Mouse (Mus musculus): ENCODE results near the gene Sox15. TPM values are rescaled to one million over a fixed set of nuclear protein-coding genes. Genes with fewer than 3 reads are reported as not detected.

The Sox15 gene
- total RNA-seq, 1 experiment, result 6.6 TPM

DNA sequence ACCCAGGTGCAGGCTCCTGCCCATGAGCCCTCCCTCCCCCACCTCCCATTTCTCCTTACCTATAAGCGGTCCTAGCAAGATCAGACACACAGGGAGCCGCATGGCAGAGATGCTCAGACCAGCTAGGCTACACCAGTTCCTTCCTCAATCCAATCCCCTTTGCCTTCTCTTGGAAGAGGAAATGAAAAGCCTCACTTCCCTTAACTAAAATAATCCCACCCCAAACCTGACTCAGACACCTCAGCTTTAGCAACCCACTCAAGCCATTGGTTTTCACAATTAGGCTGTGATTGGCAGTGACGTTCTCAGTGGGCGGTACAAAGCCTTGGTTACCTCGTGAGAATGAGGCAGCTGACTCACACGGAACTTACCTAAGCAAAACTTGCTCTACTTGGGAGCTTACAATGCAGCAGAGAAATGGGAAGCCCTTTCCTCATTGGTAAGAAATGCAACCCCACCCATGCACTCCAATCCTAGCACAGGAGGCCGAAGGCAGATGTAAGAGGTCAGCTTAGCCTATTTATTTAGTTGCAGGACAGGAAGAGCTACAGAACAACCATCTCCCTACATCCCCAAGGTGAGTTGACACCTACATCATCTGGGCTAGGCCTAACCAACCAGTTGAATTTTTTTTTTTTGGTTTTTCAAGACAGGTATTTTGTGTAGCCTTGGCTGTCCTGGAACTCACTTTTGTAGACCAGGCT, 11.0 kb downstream of the Sox15 start, which contains the start of gene Cd68:
Gene Cd68, minus strand, starts transcription at position 193 of the 704 bp plus-strand sequence.
- peak; percentile 93 for DNase-seq (ENCODE audit: low read depth, low spot score)
- H3K4me3 ChIP-seq (ENCODE audit: insufficient read depth in 1 of 2, low read depth in 1 of 2, low read length in 2 of 2, poor library complexity in 1 of 2, severe bottlenecking in 1 of 2), result peak within 1 kb of the TSS in 1 of 2 experiments; percentile 37; a peak in 2 of 4 replicates
- H3K9me3 ChIP-seq (ENCODE audit: control insufficient read depth, insufficient read depth, low read depth, low read length), result no peaks in the 10 kb centered on the region
- H3K27ac ChIP-seq (ENCODE audit: insufficient read depth, low read depth, low read length, poor library complexity, severe bottlenecking), result peak within 1 kb of the TSS; percentile 86
- H3K9ac ChIP-seq (ENCODE audit: insufficient read depth, low read depth, low read length, poor library complexity, severe bottlenecking), result peak within 1 kb of the TSS; percentile 64
- 0 out of 2 replicates have a peak, but pooled peaks have one; percentile 38 for TF ChIP-seq HCFC1 (IDR thresholded peaks at IDR 0.05; ENCODE audit: borderline replicate concordance, insufficient read depth, low read length)
- TF ChIP-seq ZC3H11A (IDR thresholded peaks at IDR 0.05; ENCODE audit: borderline replicate concordance, low read depth, low read length), result no peak
- no peak; the same call in 1 of the 2 replicates for TF ChIP-seq ZNF384 (IDR thresholded peaks at IDR 0.05; ENCODE audit: low read depth, low read length)
- TF ChIP-seq MAFK (IDR thresholded peaks at IDR 0.05; ENCODE audit: insufficient read depth, low read depth, low read length), result peak; percentile 70; the same call in 1 of the 2 replicates
- peak; percentile 83 for TF ChIP-seq CHD2 (IDR thresholded peaks at IDR 0.05; ENCODE audit: low read depth, low read length)
- in situ Hi-C loops (cut with MboI; ENCODE audit: low sequenced_read_pairs in 2 of 2, unreplicated experiment in 2 of 2), result no loop called here
- H3K36me3 ChIP-seq (ENCODE audit: control insufficient read depth, insufficient read depth, low read length, poor library complexity, severe bottlenecking), result peaks cover 48% of the 10 kb centered on the region
- H3K4me1 ChIP-seq (ENCODE audit: control insufficient read depth in 2 of 2, insufficient read depth in 2 of 2, low read length in 2 of 2, poor library complexity in 1 of 2), result peaks cover 0 to 11% of the 10 kb centered on the region in 2 experiments; a peak in 1 of 4 replicates

DNA sequence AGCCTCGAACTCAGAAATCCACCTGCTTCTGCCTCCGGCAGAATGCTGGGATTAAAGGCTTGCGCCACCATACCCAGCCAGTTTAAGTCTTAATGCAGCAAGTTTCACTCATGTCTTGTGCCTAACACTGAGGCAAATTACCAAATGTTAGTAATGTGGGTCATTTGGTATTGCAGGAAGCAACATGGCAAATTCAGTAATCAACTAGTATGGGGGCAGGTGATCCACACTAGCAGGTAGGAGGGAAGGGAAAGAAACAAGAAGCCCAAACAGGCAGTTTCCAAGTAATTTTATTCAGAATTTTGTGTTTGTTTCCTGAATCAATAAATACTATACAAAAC, 11.5 kb downstream of the Sox15 start:
- Histone ChIP-seq H3K4me3 (ENCODE audit: insufficient read depth in 1 of 2, low read depth in 1 of 2, low read length in 2 of 2, poor library complexity in 1 of 2, severe bottlenecking in 1 of 2) (no peak overlapping the region), H3K36me3 (ENCODE audit: control insufficient read depth, insufficient read depth, low read length, poor library complexity, severe bottlenecking) (peaks cover 52% of the 10 kb centered on the region), H3K27ac (ENCODE audit: insufficient read depth, low read depth, low read length, poor library complexity, severe bottlenecking) (0 out of 2 replicates have a peak overlapping the region, but pooled peaks have one; percentile 26), H3K4me1 (ENCODE audit: control insufficient read depth in 2 of 2, insufficient read depth in 2 of 2, low read length in 2 of 2, poor library complexity in 1 of 2) (peaks cover 0 to 11% of the 10 kb centered on the region in 2 experiments; a peak in 1 of 4 replicates), H3K9ac (ENCODE audit: insufficient read depth, low read depth, low read length, poor library complexity, severe bottlenecking) (no peak overlapping the region), H3K9me3 (ENCODE audit: control insufficient read depth, insufficient read depth, low read depth, low read length) (no peaks in the 10 kb centered on the region)
- TF ChIP-seq CHD2 (IDR thresholded peaks at IDR 0.05; ENCODE audit: low read depth, low read length), result no peak
- no peak for TF ChIP-seq HCFC1 (IDR thresholded peaks at IDR 0.05; ENCODE audit: borderline replicate concordance, insufficient read depth, low read length)
- TF ChIP-seq ZC3H11A (IDR thresholded peaks at IDR 0.05; ENCODE audit: borderline replicate concordance, low read depth, low read length), result no peak
- TF ChIP-seq MAFK (IDR thresholded peaks at IDR 0.05; ENCODE audit: insufficient read depth, low read depth, low read length), result no peak
- no peak for TF ChIP-seq ZNF384 (IDR thresholded peaks at IDR 0.05; ENCODE audit: low read depth, low read length)
- DNase-seq (ENCODE audit: low read depth, low spot score), result no peak
- in situ Hi-C loops (cut with MboI; ENCODE audit: low sequenced_read_pairs in 2 of 2, unreplicated experiment in 2 of 2), result no loop called here

DNA sequence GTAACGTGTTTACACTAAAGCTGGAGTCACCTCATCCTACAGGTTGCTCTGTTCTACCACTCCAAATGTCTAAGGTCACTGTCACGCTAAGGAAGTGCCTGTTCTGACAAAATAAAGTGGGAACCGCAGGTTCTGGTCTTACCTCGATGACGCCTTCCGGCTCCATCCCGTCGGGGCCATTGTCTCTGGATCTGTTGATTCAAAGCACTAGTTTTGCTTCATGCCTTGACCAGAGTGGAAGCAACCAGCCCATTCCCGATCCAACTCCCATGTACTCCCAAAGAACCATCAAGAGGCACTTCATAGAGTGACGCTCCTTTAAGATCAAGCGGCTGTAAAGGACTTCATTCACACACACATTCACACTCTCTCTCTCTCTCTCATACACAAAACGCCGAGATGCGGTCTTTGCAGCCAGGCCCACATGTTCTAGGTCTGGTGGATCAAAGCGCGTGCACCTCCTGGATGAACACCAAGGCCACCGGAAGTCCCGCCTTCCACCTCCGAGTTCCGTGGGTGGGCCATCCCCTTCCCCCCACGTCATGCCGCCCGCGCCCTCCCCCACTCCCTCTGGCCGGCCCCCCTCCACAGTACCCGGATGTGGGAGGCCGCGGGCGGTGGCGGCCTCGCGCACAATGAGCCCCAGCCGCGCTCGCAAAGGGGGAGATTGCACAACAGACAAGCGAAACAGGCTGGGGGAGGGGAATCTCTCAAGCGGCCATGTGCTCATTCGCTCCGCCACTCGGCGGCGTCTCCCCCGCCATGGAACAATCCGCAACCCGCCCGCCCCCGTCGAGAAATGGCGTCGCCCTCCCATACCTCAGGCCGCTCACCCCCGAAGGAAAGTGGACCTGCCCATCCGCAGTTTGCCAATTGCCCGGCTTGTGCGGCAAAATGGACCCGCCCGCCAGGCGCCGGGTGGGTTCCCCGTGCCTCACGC, 15.9 kb downstream of the Sox15 start:
- peak; percentile 90 for DNase-seq (ENCODE audit: low read depth, low spot score)
- in situ Hi-C loops (cut with MboI; ENCODE audit: low sequenced_read_pairs in 2 of 2, unreplicated experiment in 2 of 2), result no loop called here
- H3K4me1 ChIP-seq (ENCODE audit: control insufficient read depth in 2 of 2, insufficient read depth in 2 of 2, low read length in 2 of 2, poor library complexity in 1 of 2), result peaks cover 2% of the 10 kb centered on the region in 2 experiments; a peak in 2 of 4 replicates
- peaks cover 63% of the 10 kb centered on the region for H3K36me3 ChIP-seq (ENCODE audit: control insufficient read depth, insufficient read depth, low read length, poor library complexity, severe bottlenecking)
- TF ChIP-seq ZNF384 (IDR thresholded peaks at IDR 0.05; ENCODE audit: low read depth, low read length), result no peak
- no peak for TF ChIP-seq ZC3H11A (IDR thresholded peaks at IDR 0.05; ENCODE audit: borderline replicate concordance, low read depth, low read length)
- no peak; the same call in none of the 2 replicates for TF ChIP-seq CHD2 (IDR thresholded peaks at IDR 0.05; ENCODE audit: low read depth, low read length)
- peak; percentile 49; the same call in 1 of the 2 replicates for TF ChIP-seq HCFC1 (IDR thresholded peaks at IDR 0.05; ENCODE audit: borderline replicate concordance, insufficient read depth, low read length)
- no peak for TF ChIP-seq MAFK (IDR thresholded peaks at IDR 0.05; ENCODE audit: insufficient read depth, low read depth, low read length)
- peak overlapping the region; percentile 97 for H3K27ac ChIP-seq (ENCODE audit: insufficient read depth, low read depth, low read length, poor library complexity, severe bottlenecking)
- H3K9ac ChIP-seq (ENCODE audit: insufficient read depth, low read depth, low read length, poor library complexity, severe bottlenecking), result peak overlapping the region; percentile 99
- H3K9me3 ChIP-seq (ENCODE audit: control insufficient read depth, insufficient read depth, low read depth, low read length), result no peaks in the 10 kb centered on the region
- peak overlapping the region; percentile 80 to 96 for H3K4me3 ChIP-seq (ENCODE audit: insufficient read depth in 1 of 2, low read depth in 1 of 2, low read length in 2 of 2, poor library complexity in 1 of 2, severe bottlenecking in 1 of 2)

DNA sequence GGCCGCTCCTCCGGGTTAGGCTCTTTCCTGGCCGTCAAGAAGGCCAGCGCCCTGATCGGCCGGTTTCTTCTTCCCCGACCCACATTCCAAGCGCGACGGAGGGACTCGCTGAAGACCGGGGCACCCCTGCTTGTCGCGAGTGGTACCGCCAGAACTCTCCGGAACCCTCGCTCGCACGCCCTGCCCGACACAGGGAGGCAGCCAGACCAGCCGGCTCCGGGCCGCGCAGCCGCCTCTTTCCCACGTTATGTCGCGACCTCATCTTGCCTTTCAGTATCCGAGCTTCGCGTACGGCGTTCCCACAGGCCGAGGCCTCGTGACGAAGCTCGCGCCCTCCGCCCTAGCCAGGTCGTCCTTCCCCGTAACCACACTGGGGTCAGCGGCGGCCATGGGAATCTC, 16.6 kb downstream of the Sox15 start:
- no peak for TF ChIP-seq HCFC1 (IDR thresholded peaks at IDR 0.05; ENCODE audit: borderline replicate concordance, insufficient read depth, low read length)
- TF ChIP-seq MAFK (IDR thresholded peaks at IDR 0.05; ENCODE audit: insufficient read depth, low read depth, low read length), result no peak
- TF ChIP-seq ZNF384 (IDR thresholded peaks at IDR 0.05; ENCODE audit: low read depth, low read length), result no peak
- TF ChIP-seq CHD2 (IDR thresholded peaks at IDR 0.05; ENCODE audit: low read depth, low read length), result no peak
- TF ChIP-seq ZC3H11A (IDR thresholded peaks at IDR 0.05; ENCODE audit: borderline replicate concordance, low read depth, low read length), result no peak
- H3K9ac ChIP-seq (ENCODE audit: insufficient read depth, low read depth, low read length, poor library complexity, severe bottlenecking), result peak overlapping the region; percentile 99
- H3K4me1 ChIP-seq (ENCODE audit: control insufficient read depth in 2 of 2, insufficient read depth in 2 of 2, low read length in 2 of 2, poor library complexity in 1 of 2), result peaks cover 2% of the 10 kb centered on the region in 2 experiments; a peak in 2 of 4 replicates
- peak overlapping the region; percentile 80 to 96 for H3K4me3 ChIP-seq (ENCODE audit: insufficient read depth in 1 of 2, low read depth in 1 of 2, low read length in 2 of 2, poor library complexity in 1 of 2, severe bottlenecking in 1 of 2)
- no peak for DNase-seq (ENCODE audit: low read depth, low spot score)
- in situ Hi-C loops (cut with MboI; ENCODE audit: low sequenced_read_pairs in 2 of 2, unreplicated experiment in 2 of 2), result no loop called here
- no peaks in the 10 kb centered on the region for H3K9me3 ChIP-seq (ENCODE audit: control insufficient read depth, insufficient read depth, low read depth, low read length)
- peak overlapping the region; percentile 97 for H3K27ac ChIP-seq (ENCODE audit: insufficient read depth, low read depth, low read length, poor library complexity, severe bottlenecking)
- H3K36me3 ChIP-seq (ENCODE audit: control insufficient read depth, insufficient read depth, low read length, poor library complexity, severe bottlenecking), result peaks cover 67% of the 10 kb centered on the region

All from ES-E14 (cell line).